Mouse (Mus musculus) urinary bladder, postnatal 36 days (tissue): ENCODE measurements at regions not wholly inside any gene's neighbourhood (a gene's known extent, or its start where the extent isn't known, plus 50 kb on each side); places are given as distances from the start of the nearest gene placed in this dataset.
A peak's percentile ranks its signal among the peaks of the same experiment; 100 is the strongest.

Experiments
- DNase-seq, 2 experiments: peaks; one replicate each; pipeline ENCODE4 v3.0.0; 2022; ENCODE audit warnings: low spot score in 2 of 2, mixed read lengths in 1 of 2

GRCm38 (mm10) chr17:80827896-80828295, 99.6 kb upstream of the Map4k3 start:
- DNase-seq: no peak

GRCm38 (mm10) chr17:80827361-80827760, 99.1 kb upstream of the Map4k3 start:
- DNase-seq: no peak

GRCm38 (mm10) chr17:80825971-80826730, 97.9 kb upstream of the Map4k3 start:
- no peak for DNase-seq

- DNase-seq: no peak
These were observed 97.2 kb upstream of the Map4k3 start for GRCm38 (mm10) chr17:80825518-80825901.

- no peak for DNase-seq
These were observed 96.7 kb upstream of the Map4k3 start for GRCm38 (mm10) chr17:80824826-80825517.

- DNase-seq: no peak
These were observed 96.0 kb upstream of the Map4k3 start for GRCm38 (mm10) chr17:80824261-80824660.

GRCm38 (mm10) chr17:80820888-80821287, 92.6 kb upstream of the Map4k3 start:
- no peak for DNase-seq

- no peak for DNase-seq
These were observed 90.3 kb upstream of the Map4k3 start for GRCm38 (mm10) chr17:80818477-80819028.

- no peak for DNase-seq
These were observed 87.5 kb upstream of the Map4k3 start for GRCm38 (mm10) chr17:80815747-80816146.

- no peak for DNase-seq
These were observed 84.9 kb upstream of the Map4k3 start for GRCm38 (mm10) chr17:80813194-80813593.

- DNase-seq: no peak
These were observed 81.0 kb upstream of the Map4k3 start for GRCm38 (mm10) chr17:80809275-80809674.

- DNase-seq: no peak
These were observed 79.8 kb upstream of the Map4k3 start for GRCm38 (mm10) chr17:80808069-80808468.

GRCm38 (mm10) chr17:80803361-80803915, 75.2 kb upstream of the Map4k3 start:
- no peak for DNase-seq

- DNase-seq: no peak
These were observed 74.3 kb upstream of the Map4k3 start for GRCm38 (mm10) chr17:80802622-80803021.

- no peak for DNase-seq
These were observed 73.7 kb upstream of the Map4k3 start for GRCm38 (mm10) chr17:80801991-80802390.

GRCm38 (mm10) chr17:80801451-80801983, 73.2 kb upstream of the Map4k3 start:
- DNase-seq: peak; percentile 52 to 75

GRCm38 (mm10) chr17:80800877-80801276, 72.6 kb upstream of the Map4k3 start:
- no peak for DNase-seq

GRCm38 (mm10) chr17:80800454-80800853, 72.2 kb upstream of the Map4k3 start:
- DNase-seq: no peak

GRCm38 (mm10) chr17:80799061-80799460, 70.8 kb upstream of the Map4k3 start:
- no peak for DNase-seq

- no peak for DNase-seq
These were observed 70.1 kb upstream of the Map4k3 start for GRCm38 (mm10) chr17:80798281-80798980.

- no peak for DNase-seq
These were observed 68.5 kb upstream of the Map4k3 start for GRCm38 (mm10) chr17:80796790-80797189.

GRCm38 (mm10) chr17:80796386-80796785, 68.1 kb upstream of the Map4k3 start:
- DNase-seq: no peak
